Mouse (Mus musculus) yolk sac, embryonic 10.5 days (tissue): ENCODE data around the gene Fbxl17.

Source experiments
- DNase-seq: peaks from one replicate; pipeline ENCODE4 v3.0.0-alpha.2; 2017; ENCODE audit warnings: low spot score

Fbxl17 gene

DNA sequence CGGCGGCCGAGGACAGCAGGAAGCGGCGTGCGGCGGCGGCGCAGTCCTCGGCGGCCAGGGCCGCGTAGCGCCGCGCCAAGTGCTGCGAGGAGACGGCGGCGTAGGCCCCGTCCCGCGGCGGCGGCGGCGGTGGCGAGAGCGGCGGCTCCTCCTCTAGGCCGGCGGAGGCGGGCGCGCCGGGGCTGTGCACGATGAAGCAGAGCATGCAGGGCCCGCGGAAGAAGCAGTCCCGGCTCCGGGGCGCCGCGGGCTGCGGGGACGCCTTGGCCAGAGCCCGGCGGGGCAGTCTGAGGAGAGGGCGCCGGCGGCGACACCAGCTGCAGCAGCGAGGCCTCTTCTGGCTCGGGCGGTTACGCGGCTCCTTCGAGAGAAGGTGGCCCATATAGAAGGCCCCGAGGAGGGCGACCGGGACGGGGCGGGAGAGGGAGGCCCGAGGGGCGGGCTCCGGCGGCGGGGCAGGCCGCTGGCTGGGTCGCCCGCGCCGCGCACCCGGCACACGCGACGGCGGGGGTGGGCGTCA is at the start of gene Fbxl17:
Fbxl17 (minus strand) TSS at position 382 of the 520 bp plus-strand sequence.
- peak; percentile 75 for DNase-seq

DNA sequence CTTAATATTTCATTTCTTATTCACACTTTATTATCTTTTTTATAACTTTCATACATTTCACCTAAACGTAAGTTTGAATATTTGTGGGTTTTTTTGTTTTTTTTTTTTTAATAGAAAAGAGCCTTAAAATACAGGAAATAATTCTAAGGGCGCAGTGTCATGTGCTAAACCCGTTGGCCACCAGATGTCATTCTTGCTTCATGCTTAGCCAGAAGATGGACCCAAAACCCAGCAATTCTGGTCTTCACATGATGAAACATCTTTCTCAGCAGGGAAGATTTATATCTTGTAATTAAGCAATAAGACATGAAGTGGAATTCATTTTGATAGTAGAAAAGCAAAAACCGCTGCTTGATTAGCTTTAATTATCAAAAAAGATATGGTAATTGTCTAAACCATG is 47.6 kb upstream of the Fbxl17 start:
- DNase-seq, result no peak

DNA sequence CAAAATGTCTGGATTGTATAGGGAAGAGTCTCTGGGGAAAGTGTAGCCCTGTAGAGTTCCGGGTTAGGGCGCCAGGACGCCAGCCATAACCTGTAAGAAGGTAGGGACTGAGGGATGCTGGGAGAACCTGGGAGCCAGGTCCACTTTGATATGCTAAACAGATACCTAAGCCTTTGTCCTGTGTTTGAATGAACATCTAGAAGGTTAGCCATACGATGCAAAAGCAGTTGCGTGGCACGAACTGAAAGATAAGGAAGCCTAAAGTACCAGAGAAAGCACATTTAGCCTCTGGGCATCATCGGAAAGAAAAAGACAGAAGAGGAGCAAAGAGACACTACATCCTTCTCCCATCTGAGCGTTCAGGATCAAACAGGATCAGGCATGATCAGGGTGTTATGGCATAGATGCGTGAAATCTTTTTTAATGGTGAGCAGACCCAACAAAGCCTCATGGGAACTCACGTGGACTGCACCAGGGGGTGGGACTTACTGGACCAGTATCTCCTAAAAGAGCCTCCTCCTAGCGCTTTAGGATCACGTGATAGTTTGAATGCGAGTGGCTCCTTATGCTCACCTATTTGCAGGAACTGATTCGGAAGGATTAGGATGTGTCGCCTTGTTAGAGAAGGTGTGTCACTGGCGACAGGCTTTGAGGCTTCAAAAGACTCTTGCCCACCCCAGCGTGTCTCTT is 34.9 kb upstream of the Fbxl17 start:
- no peak for DNase-seq

DNA sequence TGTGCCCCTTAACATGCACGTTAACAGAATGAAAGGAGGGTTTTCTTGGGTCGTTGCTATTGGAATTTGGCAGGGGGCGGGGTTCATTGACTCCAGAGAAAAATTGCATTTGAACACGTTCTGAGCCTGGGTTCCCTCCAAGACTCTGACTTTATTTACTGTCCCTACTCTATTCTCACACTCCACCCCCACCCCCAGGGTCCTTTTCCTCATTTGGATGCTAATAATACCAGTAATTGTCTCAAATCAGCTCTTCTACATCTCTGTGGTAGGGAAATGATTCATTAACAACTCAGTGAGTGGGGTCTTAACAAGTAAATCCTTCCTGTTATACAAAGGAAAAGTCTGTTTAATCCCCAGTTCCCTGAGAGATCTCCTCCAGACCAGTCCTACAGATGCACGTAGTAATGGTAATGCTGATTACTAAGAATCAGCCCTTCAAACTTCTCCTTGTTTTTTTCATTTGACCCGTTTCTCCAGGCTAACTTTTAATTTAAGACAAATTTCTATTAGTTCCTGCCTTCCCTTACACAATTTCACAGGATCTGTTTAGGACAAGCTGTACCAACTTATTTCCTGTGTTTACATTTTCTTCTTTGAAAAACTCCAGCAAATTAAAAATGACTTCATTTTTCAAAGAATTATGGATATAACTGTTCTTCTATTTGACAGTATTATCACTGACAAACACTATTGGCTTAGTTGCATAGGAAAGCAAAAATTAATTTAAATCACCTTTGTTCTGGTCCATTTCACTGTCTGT is 33.4 kb upstream of the Fbxl17 start:
- no peak for DNase-seq

DNA sequence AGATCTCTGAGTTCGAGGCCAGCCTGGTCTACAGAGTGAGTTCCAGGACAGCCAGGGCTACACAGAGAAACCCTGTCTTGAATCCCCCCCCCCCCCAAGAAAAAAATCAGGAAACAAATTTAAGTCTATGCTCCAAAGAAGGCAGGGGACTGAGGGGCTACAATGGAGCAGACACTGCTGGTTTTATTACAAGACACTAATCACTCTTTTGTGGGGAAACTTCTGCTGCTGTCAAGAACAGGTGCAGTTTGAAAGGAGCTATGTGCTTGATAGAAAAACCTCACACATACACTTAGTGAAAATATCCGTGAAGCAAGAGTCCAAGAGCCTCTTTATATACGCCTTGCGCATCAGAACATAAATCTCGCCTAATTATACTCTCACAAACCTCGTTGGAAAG is 29.7 kb upstream of the Fbxl17 start:
- no peak for DNase-seq

DNA sequence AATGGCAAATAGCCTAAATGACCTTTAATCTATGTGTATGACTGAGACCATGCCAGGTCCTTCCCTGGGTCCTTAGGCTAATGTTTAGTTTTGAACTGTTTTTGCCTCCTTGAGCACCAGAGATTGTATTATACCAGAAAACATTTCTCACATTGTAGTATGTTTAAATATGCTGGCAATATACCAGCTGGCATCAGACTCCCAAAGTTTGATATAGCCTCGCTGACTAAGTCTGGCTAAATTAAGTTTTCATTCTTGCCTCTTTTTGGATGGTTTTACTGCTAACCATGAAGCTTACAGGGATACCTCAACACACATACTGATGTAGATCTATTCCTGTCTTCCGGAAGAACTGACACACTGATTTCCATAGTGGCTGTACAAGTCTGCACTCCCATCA is 20.9 kb upstream of the Fbxl17 start:
- no peak for DNase-seq

DNA sequence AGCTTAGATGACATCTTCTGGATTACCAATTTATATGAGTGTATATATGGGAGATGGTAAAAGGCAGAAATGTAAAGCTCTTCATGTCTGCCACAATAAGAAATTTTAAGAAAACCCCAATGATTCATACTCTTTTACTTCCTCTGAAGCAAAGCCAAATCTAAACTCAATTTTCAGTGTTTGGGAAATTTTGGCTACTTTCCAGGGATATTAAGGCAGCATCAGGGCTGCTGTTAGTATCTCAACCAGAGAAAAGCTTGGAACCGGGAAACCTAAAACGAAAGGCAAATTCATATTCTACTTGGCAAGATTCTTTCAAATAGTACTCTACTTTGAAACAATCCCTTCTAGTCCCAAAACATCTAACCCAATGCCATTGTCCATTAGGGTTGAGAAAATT is 10.6 kb upstream of the Fbxl17 start:
- DNase-seq, result no peak

DNA sequence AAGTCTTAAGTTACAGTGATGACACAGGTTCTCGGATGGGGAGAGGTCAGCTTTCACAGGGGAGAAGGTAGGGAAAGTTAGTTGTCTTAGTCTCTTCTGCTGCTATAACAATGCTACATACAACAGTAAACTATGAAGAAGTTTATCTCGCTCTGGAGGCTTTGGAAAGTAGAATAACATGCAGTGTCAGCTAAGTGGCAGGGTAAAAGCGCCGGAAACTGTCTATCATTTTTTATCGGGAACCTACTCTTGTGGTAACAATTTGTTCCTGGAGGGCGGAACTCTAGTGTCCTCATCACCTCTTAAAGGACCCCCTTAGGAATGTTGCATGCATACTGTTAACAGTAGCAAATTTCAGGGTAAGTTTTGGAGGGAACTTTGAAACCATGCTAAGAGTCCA is 1.3 kb upstream of the Fbxl17 start:
- DNase-seq, result no peak

DNA sequence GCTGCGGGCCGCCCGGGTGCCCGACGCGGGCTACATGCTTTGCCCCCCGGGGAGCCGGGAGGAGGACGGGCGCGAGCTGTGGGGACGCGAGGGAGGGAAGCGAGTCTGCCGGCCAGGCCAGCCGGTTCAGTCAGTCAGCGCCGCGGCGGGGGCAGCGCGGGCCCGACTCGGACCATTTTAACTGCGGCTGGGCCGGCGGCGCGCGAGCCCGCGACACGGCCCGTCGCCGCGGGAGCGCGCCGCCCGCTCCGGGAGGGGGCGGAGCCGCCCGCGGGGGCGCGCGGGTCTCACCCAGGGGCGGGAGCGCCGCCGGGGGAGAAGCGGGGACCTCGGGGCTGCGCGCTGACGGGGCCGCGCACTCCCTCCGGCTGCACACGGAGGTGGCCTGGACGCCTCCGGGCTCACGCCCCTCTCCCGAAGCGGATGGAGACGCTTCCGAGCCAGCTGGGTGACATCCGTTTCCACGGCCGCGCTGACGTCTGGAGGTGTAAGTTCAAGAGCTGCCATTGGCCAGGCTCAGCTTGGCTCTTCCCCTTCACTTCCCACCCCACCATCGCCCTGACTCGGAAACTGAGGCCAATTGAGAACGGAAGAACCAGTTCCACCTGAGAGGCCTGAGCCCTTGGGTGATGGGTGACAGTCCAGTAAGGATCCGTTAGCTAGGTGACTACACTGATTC is 478 bp upstream of the Fbxl17 start:
- DNase-seq, result peak; percentile 87

DNA sequence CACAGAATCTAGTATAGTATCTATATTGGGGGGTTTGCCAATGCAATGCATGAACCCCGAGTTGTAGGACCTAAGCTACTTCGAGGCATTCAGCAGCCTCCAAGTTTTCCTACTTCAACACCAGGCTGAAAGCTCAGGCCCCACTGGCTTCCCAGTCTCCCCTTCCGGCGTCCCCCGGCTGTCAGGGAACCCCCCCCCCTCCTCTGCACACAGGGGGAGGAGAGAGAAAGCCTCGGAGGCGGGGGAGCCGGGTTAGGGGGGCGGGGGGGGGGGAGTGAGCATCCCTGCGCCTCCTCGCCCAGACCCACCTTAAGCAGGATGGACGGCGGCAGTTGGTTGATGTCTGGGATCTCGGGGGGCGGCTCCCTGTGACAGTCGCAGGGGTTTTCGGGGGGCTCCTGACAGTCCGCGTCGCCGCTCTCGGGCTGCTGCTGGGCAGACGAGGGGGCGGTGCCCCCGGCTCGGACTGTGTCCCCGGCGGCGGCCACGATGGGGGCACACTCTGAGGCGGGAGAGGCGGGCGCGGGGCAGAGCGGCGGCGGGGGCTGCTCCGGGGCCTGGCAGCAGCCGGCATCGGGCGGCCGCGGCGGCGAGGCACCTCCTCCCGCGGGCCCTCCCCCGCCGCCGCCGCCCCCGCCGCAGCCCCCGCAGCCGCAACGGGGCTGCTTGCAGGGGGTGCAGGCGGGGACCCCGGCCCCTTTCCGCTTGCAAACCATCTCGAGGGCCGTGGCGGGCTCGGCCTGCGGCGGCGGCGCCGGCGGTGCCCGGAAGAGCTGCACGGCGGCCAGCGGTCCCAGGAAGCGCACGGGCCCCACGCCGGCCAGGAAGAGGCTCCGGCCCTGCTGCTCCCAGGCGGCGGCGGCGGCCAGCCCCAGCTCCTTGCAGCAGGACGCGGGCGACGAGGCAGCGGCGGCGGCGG is 841 bp downstream of the Fbxl17 start:
- peak; percentile 65 for DNase-seq

DNA sequence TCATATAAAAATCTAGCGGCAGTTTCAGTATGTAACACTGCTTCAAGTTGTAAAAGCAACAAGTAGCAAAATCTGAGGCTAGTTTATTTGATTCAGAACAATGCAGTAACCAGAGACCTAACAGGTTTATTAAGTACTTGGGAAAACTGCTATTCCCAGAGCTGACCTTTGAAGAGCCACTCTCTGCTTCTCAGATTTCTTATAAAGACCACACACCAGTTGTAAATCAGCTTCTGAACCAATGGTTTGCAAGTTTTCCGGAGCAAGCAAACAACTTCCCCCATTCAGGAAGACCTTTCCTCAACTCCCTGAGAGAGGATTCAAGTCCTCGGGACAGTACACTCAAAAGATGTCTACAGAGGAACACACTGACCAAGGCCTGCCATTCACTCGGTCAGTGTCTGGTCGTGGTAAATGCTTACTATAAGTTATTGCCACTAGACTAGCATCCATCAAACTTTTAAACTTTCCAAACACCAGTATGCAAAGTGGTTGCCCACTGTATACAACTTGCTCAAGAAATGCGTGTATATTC is 1.6 kb downstream of the Fbxl17 start:
- no peak for DNase-seq

DNA sequence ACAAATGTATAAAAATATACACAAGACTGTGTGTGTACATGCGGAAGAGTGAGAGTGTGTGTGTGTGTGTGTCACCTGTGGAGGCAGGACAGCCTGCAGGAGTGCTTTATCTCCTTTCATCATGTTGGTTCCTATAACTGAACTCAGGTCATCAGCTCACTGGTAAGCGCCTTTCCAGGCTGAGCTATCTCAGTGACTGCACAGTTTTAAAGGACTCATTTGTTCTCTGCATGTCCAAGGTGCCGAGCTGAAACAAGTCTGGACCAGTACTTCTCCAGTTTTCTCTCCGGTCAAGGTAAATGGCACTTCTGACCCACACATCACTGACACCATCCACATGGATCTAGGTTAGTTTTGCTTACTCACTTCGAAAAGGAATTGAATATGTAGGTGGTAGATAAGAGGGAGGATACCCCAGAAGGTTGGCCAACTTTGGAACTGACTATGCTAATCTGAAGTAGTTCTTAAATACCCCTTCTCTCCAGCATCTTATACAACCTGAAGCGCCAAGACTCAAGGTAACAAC is 2.5 kb downstream of the Fbxl17 start:
- no peak for DNase-seq

DNA sequence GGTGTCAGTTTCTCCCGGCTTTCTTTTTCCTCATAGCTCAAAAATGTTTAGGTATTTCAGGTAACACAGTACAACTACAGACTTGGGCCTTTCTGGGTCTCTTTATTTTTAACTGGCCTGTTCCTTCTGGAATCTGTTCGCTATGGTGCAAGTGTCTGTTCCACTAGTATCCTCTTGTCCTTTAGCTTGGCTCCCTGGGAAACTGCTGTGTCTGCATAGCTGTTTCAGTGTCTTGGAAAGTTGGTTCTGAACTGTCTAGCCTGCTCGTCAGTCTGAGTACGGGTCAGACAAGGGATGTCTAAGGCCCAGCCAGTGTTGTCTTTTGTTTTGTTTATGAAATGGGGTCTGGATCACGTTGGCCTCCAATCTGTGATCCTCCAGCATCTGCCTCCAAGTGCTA is 3.7 kb downstream of the Fbxl17 start:
- DNase-seq, result no peak

DNA sequence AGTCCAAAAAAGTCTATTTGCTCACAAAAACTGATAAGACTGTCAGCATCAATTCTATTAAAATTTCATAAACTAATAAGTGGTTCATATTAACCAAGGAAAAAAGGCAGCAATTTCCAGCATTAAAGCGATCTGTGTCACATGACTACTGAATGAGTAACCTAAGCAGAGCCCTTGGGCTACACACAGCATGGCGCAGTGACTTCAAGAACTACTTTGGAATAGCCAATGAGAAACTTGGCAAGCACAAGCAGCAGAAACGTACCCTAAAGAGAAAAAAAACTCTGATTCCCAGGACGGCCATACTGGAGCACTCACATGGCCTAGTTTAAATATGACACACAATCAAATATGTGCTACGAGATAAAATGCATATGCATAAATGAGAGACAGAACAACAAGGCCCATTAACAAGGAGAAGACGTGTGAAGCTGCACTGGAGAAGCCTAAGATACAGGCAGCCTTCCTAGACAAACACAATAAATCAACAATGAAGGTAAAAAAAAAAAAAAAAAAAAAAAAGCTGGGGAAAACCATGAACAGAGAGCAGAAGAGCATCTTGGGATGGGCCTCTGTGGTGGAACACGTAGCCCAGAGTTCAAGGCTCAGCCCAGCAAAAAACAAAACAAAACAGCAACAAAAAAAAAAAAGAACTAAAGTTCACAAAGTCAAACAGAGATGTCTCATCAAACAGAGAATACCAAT is 5.8 kb downstream of the Fbxl17 start:
- DNase-seq, result no peak

DNA sequence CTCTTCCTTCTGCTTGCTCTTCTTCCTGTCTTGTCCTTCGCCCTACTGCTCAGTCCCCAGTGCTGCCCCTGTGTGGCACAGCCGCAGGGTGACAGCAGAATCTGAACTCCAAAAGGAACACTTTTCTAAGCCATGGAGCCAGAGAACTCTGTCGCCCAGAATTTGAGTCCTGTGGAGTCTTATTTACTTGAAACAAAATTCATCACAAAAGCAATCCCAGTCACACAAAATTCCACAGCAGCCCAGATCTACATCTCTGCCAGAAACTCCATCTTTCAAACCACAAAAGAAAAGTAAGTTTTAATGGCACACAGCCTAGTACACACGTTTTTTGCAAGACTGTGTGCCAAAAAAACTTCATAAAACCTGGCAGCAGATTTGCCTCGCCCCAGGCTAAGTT is 6.5 kb downstream of the Fbxl17 start:
- DNase-seq, result no peak

DNA sequence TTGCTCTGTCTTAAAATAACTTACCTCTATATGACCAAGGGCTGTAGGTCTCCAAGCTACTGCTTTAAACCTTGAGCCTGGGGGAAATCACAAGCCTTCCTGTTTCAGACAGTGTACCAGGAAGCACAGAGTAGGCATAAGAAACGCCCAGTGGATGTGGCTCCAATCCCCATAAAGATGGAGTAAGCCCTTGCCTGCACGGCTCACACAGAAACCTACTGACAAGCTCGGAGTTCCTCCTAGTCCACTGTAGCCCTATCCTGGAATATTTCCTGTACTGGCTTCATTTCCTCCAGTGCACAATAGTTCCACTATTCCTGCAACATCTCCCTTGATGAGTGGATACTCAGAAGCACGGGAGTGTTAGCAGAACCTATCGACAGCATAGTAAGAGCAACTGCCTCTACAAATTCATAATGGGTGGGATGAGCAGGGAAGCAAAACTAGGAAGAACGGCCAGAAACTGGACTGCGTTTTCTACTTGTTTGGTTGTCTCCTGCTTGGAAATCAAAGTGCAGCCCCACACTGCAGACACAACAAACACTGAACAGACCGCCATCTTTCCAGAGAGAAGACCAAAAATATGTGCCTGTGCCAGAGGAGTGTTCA is 7.0 kb downstream of the Fbxl17 start:
- DNase-seq, result no peak

DNA sequence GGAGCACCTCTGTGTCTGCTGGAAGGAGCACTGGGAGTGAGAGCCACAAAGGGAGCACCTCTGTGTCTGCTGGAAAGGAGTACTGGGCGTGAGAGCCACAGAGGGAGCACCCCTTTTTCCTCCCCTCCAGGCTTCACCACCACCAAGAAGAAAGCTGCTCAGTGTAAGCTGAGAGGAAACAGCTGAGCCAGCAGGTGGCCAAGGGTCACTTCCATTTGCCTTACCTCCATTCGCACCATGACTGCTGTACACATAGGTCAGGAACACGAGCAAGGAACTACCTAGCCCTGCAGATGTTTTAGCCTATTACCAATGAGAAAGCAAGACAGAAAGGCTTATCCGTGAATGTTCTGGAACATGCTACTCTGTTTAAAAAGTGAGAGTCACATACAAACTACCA is 10.3 kb downstream of the Fbxl17 start:
- peak; percentile 52 for DNase-seq

DNA sequence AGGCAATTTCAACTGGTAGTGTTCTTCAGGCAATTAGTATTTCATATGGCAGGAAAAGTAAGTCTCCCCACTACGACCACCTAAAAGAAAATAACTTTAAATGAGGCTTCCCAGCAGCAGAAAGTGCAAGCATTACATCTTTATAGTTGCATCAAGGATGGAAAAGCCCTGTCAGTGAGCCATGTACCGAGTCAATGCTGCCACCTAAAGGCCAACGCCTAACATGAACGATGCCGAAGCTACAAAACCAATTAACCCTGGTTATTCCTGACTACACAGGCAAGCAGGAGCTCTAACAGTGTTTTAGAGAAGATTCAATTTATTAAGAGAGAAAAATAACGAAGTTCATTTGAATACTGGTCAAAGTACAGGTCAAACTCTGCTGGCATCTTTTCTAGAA is 32.0 kb downstream of the Fbxl17 start:
- DNase-seq, result no peak

DNA sequence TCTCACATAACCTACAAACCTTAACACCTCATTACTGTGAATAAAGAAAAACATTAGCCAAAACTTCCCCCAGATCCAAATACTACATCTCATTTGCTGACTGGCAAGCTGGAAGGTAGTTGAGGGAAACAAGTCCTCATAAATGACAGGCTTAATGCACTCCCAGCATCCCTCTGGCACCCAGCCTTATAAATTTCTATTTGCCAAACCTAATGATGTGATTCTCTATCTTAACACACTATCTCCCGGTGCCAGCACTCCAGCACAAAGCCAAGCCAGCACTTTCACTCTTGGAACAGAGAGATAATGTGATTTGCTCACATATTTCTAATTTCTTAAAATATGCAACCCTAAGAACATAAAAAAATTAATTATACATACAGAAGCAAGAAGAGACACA is 34.6 kb downstream of the Fbxl17 start:
- DNase-seq, result no peak

DNA sequence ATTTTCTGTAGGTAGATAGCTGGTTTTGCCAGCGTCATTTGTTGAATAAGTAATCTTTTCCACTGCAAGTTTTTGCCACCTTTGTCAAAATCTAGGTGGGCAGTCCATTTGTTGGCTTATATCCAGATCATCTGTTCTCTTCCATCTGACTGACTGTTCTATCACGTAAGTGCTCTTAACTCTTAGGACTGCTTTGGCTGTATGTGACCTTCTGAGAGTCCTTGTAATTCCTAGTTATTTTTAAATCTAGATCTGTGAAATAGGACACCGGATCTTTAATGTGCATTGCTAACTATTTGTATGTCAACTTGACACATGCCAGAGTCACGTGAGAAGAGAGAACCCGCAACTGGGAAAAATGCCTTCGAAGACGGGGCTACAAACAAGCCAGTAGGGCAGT is 37.3 kb downstream of the Fbxl17 start:
- no peak for DNase-seq
